Mouse (Mus musculus): ENCODE measurements at regions not wholly inside any gene's neighbourhood (a gene's known extent, or its start where the extent isn't known, plus 50 kb on each side); places are given as distances from the start of the nearest gene placed in this dataset.

DNA sequence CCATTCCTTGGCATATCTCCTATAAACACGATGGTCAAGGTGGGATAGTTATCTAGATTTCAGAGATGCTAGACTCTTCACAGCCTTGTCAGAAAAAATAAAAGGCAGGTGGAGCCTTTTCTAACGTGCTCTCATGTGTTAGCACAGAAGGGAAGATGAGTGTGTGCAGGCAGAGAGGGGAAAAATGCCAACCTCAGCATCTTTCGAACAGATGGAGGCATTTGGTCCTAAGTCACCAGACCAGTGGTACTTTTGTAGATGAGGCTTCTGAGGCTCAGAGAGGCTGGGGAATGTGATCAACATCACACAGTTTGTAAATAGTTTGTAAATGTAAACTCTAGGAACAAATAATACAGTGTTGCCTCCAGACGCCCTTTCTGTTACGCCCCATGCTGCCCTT, 50.9 kb upstream of the Ankrd55 start:
- DNase-seq = no peak

GRCm38 (mm10) chr13:112237917-112238316, 50.3 kb upstream of the Ankrd55 start:
- DNase-seq = peak; percentile 22 to 43
